Comparison of ENCODE assay signal across 14 mouse cellular contexts in the genomic region with DNA sequence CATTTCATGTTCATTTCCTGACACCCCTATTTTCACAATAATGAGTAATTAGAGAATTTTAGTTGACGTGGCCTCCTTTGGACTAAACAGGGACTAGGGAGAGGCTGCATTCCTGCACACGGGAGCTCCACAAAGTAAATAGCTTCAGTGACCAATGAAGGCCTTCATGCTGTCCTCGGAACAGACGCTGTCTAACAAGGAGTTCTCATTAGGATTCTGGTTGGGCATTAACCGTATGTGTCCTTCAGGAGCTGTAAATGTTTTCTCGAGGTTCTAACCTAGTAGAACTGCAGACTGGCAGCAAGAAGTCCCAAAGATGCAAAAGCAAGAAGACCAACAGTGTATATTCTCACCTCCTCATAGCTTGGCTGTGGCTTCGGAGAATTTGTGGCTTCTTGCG.
"Had no signal": no experiment of that assay in that cellular context is flagged by ENCODE, and none has a peak within 500 bp of the region (broad histone marks: within the 10 kb centered on the region; RNA-seq: fewer than 3 reads in every experiment).

No protein-coding gene starts in this region.

- H3K9ac ChIP-seq: hindbrain, embryonic 13.5 days; intestine, embryonic 15.5 days; limb, embryonic 15.5 days; neural tube, embryonic 15.5 days had no signal

- H3K27ac ChIP-seq: hindbrain, embryonic 13.5 days; intestine, embryonic 15.5 days; limb, embryonic 15.5 days; midbrain, embryonic 10.5 days; neural tube, embryonic 15.5 days; stomach, postnatal 0 days had no signal

- H3K9me3 ChIP-seq: hindbrain, embryonic 13.5 days; intestine, embryonic 15.5 days; limb, embryonic 15.5 days; midbrain, embryonic 10.5 days; neural tube, embryonic 15.5 days had no signal

- H3K4me1 ChIP-seq: hindbrain, embryonic 13.5 days; intestine, embryonic 15.5 days; limb, embryonic 15.5 days; neural tube, embryonic 15.5 days had no signal

- DNase-seq: lung, adult 2 months; lung, postnatal 36 days; midbrain, embryonic 14.5 days; right cerebral cortex, adult 18-20 months; right cerebral cortex, postnatal 25 days; thymus, postnatal 4 days had no signal

- H3K4me3 ChIP-seq: hindbrain, embryonic 13.5 days; intestine, embryonic 15.5 days; limb, embryonic 15.5 days; midbrain, embryonic 10.5 days; myocyte; neural tube, embryonic 15.5 days had no signal

- H3K27me3 ChIP-seq: hindbrain, embryonic 13.5 days; intestine, embryonic 15.5 days; limb, embryonic 15.5 days; neural tube, embryonic 15.5 days had no signal

- ATAC-seq: intestine, embryonic 15.5 days; lung, postnatal 0 days had no signal

- H3K4me2 ChIP-seq: hindbrain, embryonic 13.5 days; intestine, embryonic 15.5 days; limb, embryonic 15.5 days; neural tube, embryonic 15.5 days had no signal
